15 mouse cellular contexts compared by ENCODE assay signal in the genomic region with DNA sequence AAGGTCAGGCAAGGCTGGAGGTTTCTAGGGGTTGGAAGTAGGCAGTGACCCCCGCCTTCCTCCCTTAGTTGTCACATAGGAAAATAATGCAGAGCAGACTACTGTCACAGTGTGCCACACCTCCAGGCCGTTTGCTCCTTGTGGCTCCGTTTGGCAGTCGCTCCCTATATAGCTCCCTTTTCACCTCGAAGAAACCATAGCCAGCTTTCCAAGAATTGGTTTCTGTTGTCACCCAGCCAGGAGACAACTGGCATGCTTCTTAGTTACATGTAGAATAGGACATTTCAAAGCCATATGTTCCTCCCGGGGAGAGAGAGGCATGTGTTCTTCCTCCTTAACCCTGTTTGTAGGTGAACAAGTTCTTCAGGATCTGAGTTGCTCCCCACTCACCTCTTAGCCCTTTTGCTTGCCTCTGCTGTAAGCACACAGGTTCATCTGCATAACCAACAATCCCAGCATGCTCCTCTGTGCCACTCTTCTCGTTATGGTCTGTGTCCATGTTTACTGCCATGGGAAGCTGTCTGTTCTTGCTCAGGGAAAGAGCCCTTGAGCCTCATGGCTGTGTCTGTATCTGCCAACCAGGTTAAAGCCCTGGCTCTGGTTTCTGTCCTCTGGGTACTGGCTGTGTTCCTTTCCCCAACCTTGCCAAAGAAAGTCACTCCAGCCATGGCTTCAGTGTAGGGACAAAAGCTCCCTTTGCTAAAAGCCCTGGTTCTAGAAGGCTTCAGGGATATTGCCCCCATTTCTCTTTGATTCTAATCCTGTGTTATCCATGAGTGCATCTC.
A peak's percentile ranks its signal among the peaks of the same experiment; 100 is the strongest.
DNase-seq lines count a peak whose midpoint lies in the region; ATAC-seq and TF ChIP-seq lines count a peak whose summit lies in the region.
"Had no signal": no experiment of that assay in that cellular context is flagged by ENCODE, and none has a peak within 500 bp of the region (broad histone marks: within the 10 kb centered on the region; RNA-seq: fewer than 3 reads in every experiment).

No protein-coding gene starts in this region.

- intact Hi-C loops in gastrocnemius, adult 2 months (cut with DNase I): loop anchor here (10.0 kb wide), 1 partner anchor 140 kb away; a partner anchor contains a TSS
- intact Hi-C loops in gastrocnemius, postnatal 14 days (cut with DNase I; ENCODE audit: low total_unique reads): no loop called here
- intact Hi-C loops in left cerebral cortex, postnatal 4 days (cut with DNase I): no loop called here

- WGBS in midbrain, embryonic 11.5 days: 78% methylated on average over 7 of the region's 7 CpGs
- WGBS in midbrain, embryonic 10.5 days: 76% methylated on average over 7 of the region's 7 CpGs
- WGBS in embryonic facial prominence, embryonic 10.5 days: 62% methylated on average over 7 of the region's 7 CpGs

- peaks cover 11% of the 10 kb centered on the region for H3K4me1 ChIP-seq in midbrain, embryonic 11.5 days (ENCODE audit: control insufficient read depth, insufficient read depth, low read length)
- H3K4me1 ChIP-seq in midbrain, embryonic 10.5 days: peaks cover 26% of the 10 kb centered on the region
- peaks cover 33% of the 10 kb centered on the region for H3K4me1 ChIP-seq in embryonic facial prominence, embryonic 10.5 days
- H3K4me1 ChIP-seq: embryonic facial prominence, embryonic 15.5 days; liver, embryonic 15.5 days; neural tube, embryonic 12.5 days had no signal

- no peaks in the 10 kb centered on the region for H3K9me3 ChIP-seq in midbrain, embryonic 11.5 days (ENCODE audit: control insufficient read depth, low read length)
- no peaks in the 10 kb centered on the region for H3K9me3 ChIP-seq in midbrain, embryonic 10.5 days (replicated peaks)
- H3K9me3 ChIP-seq in embryonic facial prominence, embryonic 10.5 days: no peaks in the 10 kb centered on the region
- H3K9me3 ChIP-seq: embryonic facial prominence, embryonic 15.5 days; liver, embryonic 15.5 days; neural tube, embryonic 12.5 days had no signal

- no peak overlapping the region for H3K9ac ChIP-seq in midbrain, embryonic 11.5 days (ENCODE audit: low read length)
- H3K9ac ChIP-seq: embryonic facial prominence, embryonic 15.5 days; heart, embryonic 13.5 days; liver, embryonic 15.5 days; neural tube, embryonic 12.5 days had no signal

- peak; percentile 6 for DNase-seq in cerebellum, adult 9-10 months
- DNase-seq in cerebellum, postnatal 36 days: no peak
- DNase-seq in gastrocnemius, adult 2 months: peak; percentile 73
- DNase-seq in gastrocnemius, postnatal 14 days: no peak
- DNase-seq in midbrain, embryonic 11.5 days (ENCODE audit: low spot score, missing footprints): peak; percentile 61
- DNase-seq in midbrain, embryonic 10.5 days (ENCODE audit: low spot score): no peak
- peak; percentile 48 for DNase-seq in left cerebral cortex, postnatal 4 days
- no peak for DNase-seq in embryonic facial prominence, embryonic 10.5 days (ENCODE audit: low spot score)
- DNase-seq: lung, postnatal 36 days; midbrain, embryonic 14.5 days; thymus, adult 18-20 months had no signal

- H3K4me3 ChIP-seq in gastrocnemius, adult 2 months: no peak overlapping the region
- H3K4me3 ChIP-seq in midbrain, embryonic 11.5 days (ENCODE audit: low read depth, low read length): no peak overlapping the region
- H3K4me3 ChIP-seq in midbrain, embryonic 10.5 days: no peak overlapping the region
- H3K4me3 ChIP-seq in embryonic facial prominence, embryonic 10.5 days: no peak overlapping the region
- H3K4me3 ChIP-seq: embryonic facial prominence, embryonic 15.5 days; heart, embryonic 13.5 days; liver, embryonic 15.5 days; neural tube, embryonic 12.5 days had no signal

- TF ChIP-seq CTCF in gastrocnemius, adult 2 months (IDR thresholded peaks at IDR 0.05): no peak

- H3K4me2 ChIP-seq in midbrain, embryonic 11.5 days: no peak overlapping the region
- H3K4me2 ChIP-seq: embryonic facial prominence, embryonic 15.5 days; heart, embryonic 13.5 days; liver, embryonic 15.5 days; neural tube, embryonic 12.5 days had no signal

- peak overlapping the region; percentile 68 for H3K27ac ChIP-seq in gastrocnemius, adult 2 months
- no peak overlapping the region for H3K27ac ChIP-seq in midbrain, embryonic 11.5 days (ENCODE audit: low read depth, low read length)
- no peak overlapping the region for H3K27ac ChIP-seq in midbrain, embryonic 10.5 days (replicated peaks)
- no peak overlapping the region for H3K27ac ChIP-seq in embryonic facial prominence, embryonic 10.5 days (replicated peaks)
- H3K27ac ChIP-seq: embryonic facial prominence, embryonic 15.5 days; heart, embryonic 13.5 days; liver, embryonic 15.5 days; neural tube, embryonic 12.5 days had no signal

- no peaks in the 10 kb centered on the region for H3K36me3 ChIP-seq in midbrain, embryonic 11.5 days (ENCODE audit: control insufficient read depth, insufficient read depth, low read length)
- H3K36me3 ChIP-seq in midbrain, embryonic 10.5 days: no peaks in the 10 kb centered on the region
- no peaks in the 10 kb centered on the region for H3K36me3 ChIP-seq in embryonic facial prominence, embryonic 10.5 days (replicated peaks)
- H3K36me3 ChIP-seq: embryonic facial prominence, embryonic 15.5 days; heart, embryonic 13.5 days; liver, embryonic 15.5 days; neural tube, embryonic 12.5 days had no signal

- no peaks in the 10 kb centered on the region for H3K27me3 ChIP-seq in midbrain, embryonic 11.5 days (ENCODE audit: control insufficient read depth, insufficient read depth, low read length)
- no peaks in the 10 kb centered on the region for H3K27me3 ChIP-seq in midbrain, embryonic 10.5 days (ENCODE audit: low read depth, poor library complexity, severe bottlenecking)
- no peaks in the 10 kb centered on the region for H3K27me3 ChIP-seq in embryonic facial prominence, embryonic 10.5 days (replicated peaks; ENCODE audit: low read depth, poor library complexity, severe bottlenecking)
- H3K27me3 ChIP-seq: embryonic facial prominence, embryonic 15.5 days; heart, embryonic 13.5 days; liver, embryonic 15.5 days; neural tube, embryonic 12.5 days had no signal

- no peak for ATAC-seq in midbrain, embryonic 11.5 days (ENCODE audit: low FRiP score)

Comparison
In these comparisons a context has a peak if more than half of its experiments do, and no peak if none do; other contexts are left out.
1. DNase-seq: peak in cerebellum, adult 9-10 months (single experiment), gastrocnemius, adult 2 months (single experiment), midbrain, embryonic 11.5 days (single experiment) and left cerebral cortex, postnatal 4 days (single experiment); none in cerebellum, postnatal 36 days (0 of 2), gastrocnemius, postnatal 14 days (single experiment), midbrain, embryonic 10.5 days (single experiment) and embryonic facial prominence, embryonic 10.5 days (single experiment).